12 mouse cellular contexts compared by ENCODE assay signal in the genomic region with DNA sequence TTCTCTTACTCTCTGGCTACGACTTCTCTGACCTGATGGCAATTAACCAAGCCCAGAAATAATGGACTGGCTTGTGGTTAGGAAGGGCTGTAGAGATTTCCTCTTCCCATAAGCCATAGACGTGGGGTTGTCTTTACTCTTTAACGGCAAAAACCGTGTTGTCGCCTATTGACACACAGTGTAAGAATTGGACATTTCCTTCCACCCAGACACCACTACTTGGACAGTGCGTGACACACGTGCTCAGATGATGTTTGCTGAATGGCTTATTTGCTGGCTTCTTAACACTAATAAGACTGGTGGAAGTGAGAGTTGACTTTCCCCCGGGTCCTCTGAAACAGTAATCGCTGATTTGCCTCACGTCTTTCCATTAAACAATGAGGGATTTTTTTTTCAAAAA. TPM values are rescaled to one million over a fixed set of nuclear protein-coding genes. Genes with fewer than 3 reads are reported as not detected.
DNase-seq lines count a peak whose midpoint lies in the region; ATAC-seq lines count a peak whose summit lies in the region.
"Had no signal": no experiment of that assay in that cellular context is flagged by ENCODE, and none has a peak within 500 bp of the region (broad histone marks: within the 10 kb centered on the region; RNA-seq: fewer than 3 reads in every experiment).

No protein-coding gene starts in this region.

- no peak overlapping the region for H3K4me3 ChIP-seq in forebrain, embryonic 12.5 days (replicated peaks)
- no peak overlapping the region for H3K4me3 ChIP-seq in forebrain, embryonic 14.5 days (ENCODE audit: low read depth, low read length)
- no peak overlapping the region for H3K4me3 ChIP-seq in neural tube, embryonic 12.5 days
- H3K4me3 ChIP-seq: embryonic facial prominence, embryonic 12.5 days; stomach, embryonic 15.5 days had no signal

- H3K27me3 ChIP-seq in forebrain, embryonic 12.5 days: peaks cover 16% of the 10 kb centered on the region
- H3K27me3 ChIP-seq in forebrain, embryonic 14.5 days (replicated peaks; ENCODE audit: control insufficient read depth, insufficient read depth, low read length): no peaks in the 10 kb centered on the region
- no peaks in the 10 kb centered on the region for H3K27me3 ChIP-seq in neural tube, embryonic 12.5 days (replicated peaks)
- H3K27me3 ChIP-seq: embryonic facial prominence, embryonic 12.5 days; stomach, embryonic 15.5 days had no signal

- H3K36me3 ChIP-seq in forebrain, embryonic 12.5 days (replicated peaks): no peaks in the 10 kb centered on the region
- no peaks in the 10 kb centered on the region for H3K36me3 ChIP-seq in forebrain, embryonic 14.5 days (ENCODE audit: control insufficient read depth, insufficient read depth, low read length)
- H3K36me3 ChIP-seq in neural tube, embryonic 12.5 days: no peaks in the 10 kb centered on the region
- H3K36me3 ChIP-seq: embryonic facial prominence, embryonic 12.5 days; stomach, embryonic 15.5 days had no signal

- no peak overlapping the region for H3K27ac ChIP-seq in forebrain, embryonic 12.5 days
- no peak overlapping the region for H3K27ac ChIP-seq in forebrain, embryonic 14.5 days (ENCODE audit: low read depth, low read length)
- H3K27ac ChIP-seq in neural tube, embryonic 12.5 days: no peak overlapping the region
- H3K27ac ChIP-seq: embryonic facial prominence, embryonic 12.5 days; kidney, postnatal 0 days; stomach, embryonic 15.5 days had no signal

- H3K4me2 ChIP-seq in forebrain, embryonic 12.5 days: no peak overlapping the region
- H3K4me2 ChIP-seq in forebrain, embryonic 14.5 days (ENCODE audit: low read length): no peak overlapping the region
- H3K4me2 ChIP-seq in neural tube, embryonic 12.5 days (replicated peaks): no peak overlapping the region

- ATAC-seq in forebrain, embryonic 12.5 days (ENCODE audit: low FRiP score): peak; percentile 31; the same call in 1 of the 2 replicates
- ATAC-seq in forebrain, embryonic 14.5 days: no peak; the same call in 1 of the 2 replicates
- ATAC-seq in neural tube, embryonic 12.5 days (ENCODE audit: low FRiP score, low read depth): 0 out of 2 replicates have a peak, but pooled peaks have one; percentile 8
- 0 out of 2 replicates have a peak, but pooled peaks have one; percentile 8 for ATAC-seq in megakaryocyte, adult 5-6 weeks (ENCODE audit: poor library complexity, severe bottlenecking)

- peaks cover 6% of the 10 kb centered on the region for H3K4me1 ChIP-seq in forebrain, embryonic 12.5 days
- H3K4me1 ChIP-seq in forebrain, embryonic 14.5 days (ENCODE audit: control insufficient read depth, insufficient read depth, low read length): peaks cover 4% of the 10 kb centered on the region; the same call in 1 of the 2 replicates
- no peaks in the 10 kb centered on the region for H3K4me1 ChIP-seq in neural tube, embryonic 12.5 days

- no peak overlapping the region for H3K9ac ChIP-seq in forebrain, embryonic 12.5 days
- H3K9ac ChIP-seq in forebrain, embryonic 14.5 days (ENCODE audit: low read length): no peak overlapping the region
- H3K9ac ChIP-seq in neural tube, embryonic 12.5 days: no peak overlapping the region
- H3K9ac ChIP-seq: lung, embryonic 14.5 days; stomach, embryonic 15.5 days had no signal

- no peak for DNase-seq in forebrain, embryonic 14.5 days (ENCODE audit: low spot score)
- DNase-seq in neural tube, embryonic 10.5 days (ENCODE audit: extremely low spot score, low spot score): no peak
- DNase-seq in right cerebral cortex, adult 18-20 months: no peak
- DNase-seq in layer of hippocampus, adult 9-10 months (ENCODE audit: low spot score): no peak
- DNase-seq in lung, adult 18-20 months: no peak

- 57% methylated on average over 10 of the region's 10 CpGs for WGBS in forebrain, embryonic 12.5 days
- WGBS in forebrain, embryonic 14.5 days: 54% methylated on average over 10 of the region's 10 CpGs
- WGBS in neural tube, embryonic 12.5 days: 63% methylated on average over 10 of the region's 10 CpGs

- H3K9me3 ChIP-seq in forebrain, embryonic 12.5 days: no peaks in the 10 kb centered on the region
- no peaks in the 10 kb centered on the region for H3K9me3 ChIP-seq in forebrain, embryonic 14.5 days (replicated peaks; ENCODE audit: control insufficient read depth, low read length)
- no peaks in the 10 kb centered on the region for H3K9me3 ChIP-seq in neural tube, embryonic 12.5 days
- H3K9me3 ChIP-seq: embryonic facial prominence, embryonic 12.5 days; stomach, embryonic 15.5 days had no signal

RNA-seq across cellular contexts. Expression of a gene that starts 44.0 kb away (rescaled TPM):
- polyA plus RNA-seq in forebrain, embryonic 12.5 days (2016; fragmentation: Nextera tagmentation; extraction: Ambion mirVana): 44.5 and 47.1 TPM in 2 replicates
- 41.7 and 47.2 TPM in 2 replicates for polyA plus RNA-seq in forebrain, embryonic 14.5 days (2014; fragmentation: Nextera tagmentation; extraction: Ambion mirVana)
- 42.3 and 44.3 TPM in 2 replicates for polyA plus RNA-seq in neural tube, embryonic 12.5 days (2016; fragmentation: Nextera tagmentation; extraction: Ambion mirVana)
- total RNA-seq in megakaryocyte, adult 5-6 weeks (2015): 114 and 117 TPM in 2 replicates
- 50.6 and 62.0 TPM in 2 replicates for total RNA-seq in megakaryocyte, adult 5-6 weeks (2017)
